Mouse (Mus musculus) limb, embryonic 15.5 days (tissue): ENCODE data around the gene Denr. TPM values are rescaled to one million over a fixed set of nuclear protein-coding genes. Genes with fewer than 3 reads are reported as not detected.

Source experiments
- ATAC-seq: fragments of 200-750 bp; cut with Nextera tagmentation; 2 replicates; pipeline ENCODE4 v1.8.0; 2017; ENCODE audit warnings: low read depth, moderate TSS enrichment; ENCODE audit not compliant: insufficient number of reproducible peaks, low FRiP score, low TSS enrichment
- H3K27ac ChIP-seq: fragments of 300-500 bp; sonication (generic); 2 replicates; pipeline ENCODE4 v1.5.1; 2015; ENCODE audit warnings: moderate library complexity, mild to moderate bottlenecking, inconsistent platforms
- H3K27me3 ChIP-seq: fragments of 300-500 bp; sonication (generic); 2 replicates; pipeline ENCODE4 v1.6.1; 2015; ENCODE audit warnings: inconsistent platforms
- H3K36me3 ChIP-seq: fragments of 300-500 bp; sonication (generic); 2 replicates; pipeline ENCODE4 v1.6.1; 2015; ENCODE audit warnings: inconsistent platforms
- H3K4me1 ChIP-seq: fragments of 300-500 bp; sonication (generic); 2 replicates; pipeline ENCODE4 v1.6.1; 2015; ENCODE audit warnings: inconsistent platforms
- H3K4me2 ChIP-seq: fragments of 300-500 bp; sonication (generic); 2 replicates; pipeline ENCODE4 v1.6.1; 2015; ENCODE audit warnings: mild to moderate bottlenecking, inconsistent platforms
- H3K4me3 ChIP-seq: fragments of 300-500 bp; sonication (generic); 2 replicates; pipeline ENCODE4 v1.5.1; 2015; ENCODE audit warnings: mild to moderate bottlenecking, inconsistent platforms
- H3K9ac ChIP-seq: fragments of 300-500 bp; sonication (generic); 2 replicates; pipeline ENCODE4 v1.6.1; 2015; ENCODE audit warnings: inconsistent platforms
- H3K9me3 ChIP-seq: fragments of 300-500 bp; sonication (generic); 2 replicates; pipeline ENCODE4 v1.6.1; 2016; ENCODE audit warnings: inconsistent platforms
- WGBS: fragments of 180-500 bp; shearing (Covaris S2); methylation state at CpG from one replicate; pipeline ENCODE4 v1.1.7; 2015; 5-methylcytosine and 5-hydroxymethylcytosine counted together
- polyA plus RNA-seq: library from polyadenylated mRNA; unstranded; fragments of >200 nt; fragmentation: Nextera tagmentation; extraction: Ambion mirVana; gene quantifications from 2 replicates; pipeline ENCODE4 v1.2.1, GENCODE M21; 2015

Gene Denr
- polyA plus RNA-seq, 1 experiment from 2014 or later = 140 TPM

GRCm38 (mm10) chr5:123952365-123953045, 45.5 kb downstream of the Denr start:
- WGBS = 54% methylated on average over 5 of the region's 5 CpGs
- ATAC-seq = no peak
- Histone ChIP-seq H3K4me1 (no peaks in the 10 kb centered on the region), H3K27me3 (no peaks in the 10 kb centered on the region), H3K9me3 (no peaks in the 10 kb centered on the region), H3K27ac (no peak overlapping the region), H3K4me2 (no peak overlapping the region), H3K9ac (no peak overlapping the region), H3K36me3 (no peaks in the 10 kb centered on the region), H3K4me3 (no peak overlapping the region)

GRCm38 (mm10) chr5:123957213-123957612, 50.2 kb downstream of the Denr start:
- WGBS = 90% methylated on average over 8 of the region's 8 CpGs
- Histone ChIP-seq H3K4me2 (no peak overlapping the region), H3K4me3 (no peak overlapping the region), H3K27ac (no peak overlapping the region), H3K9ac (no peak overlapping the region), H3K27me3 (no peaks in the 10 kb centered on the region), H3K9me3 (no peaks in the 10 kb centered on the region), H3K4me1 (no peaks in the 10 kb centered on the region), H3K36me3 (no peaks in the 10 kb centered on the region)
- ATAC-seq = no peak

DNA sequence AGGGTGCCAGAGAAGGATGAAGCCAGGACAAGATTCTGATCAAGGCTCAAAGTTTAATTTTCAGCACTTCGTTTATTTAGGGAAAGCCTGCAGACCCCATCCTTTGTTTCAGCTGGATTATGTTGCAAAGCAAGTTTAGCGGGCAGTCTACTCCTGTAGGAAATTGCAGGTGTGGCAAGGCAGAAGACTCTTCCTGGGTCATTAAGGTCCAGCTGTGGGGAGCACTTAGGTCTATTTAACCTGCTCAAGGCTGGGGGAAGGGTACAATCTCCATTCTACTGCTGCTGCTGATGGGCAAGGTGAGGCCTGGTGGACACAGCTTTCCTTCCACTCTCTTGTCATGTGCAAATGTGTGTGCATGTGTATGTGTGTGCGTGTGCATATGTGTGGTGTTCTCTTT, 52.0 kb downstream of the Denr start:
- WGBS = 67% methylated on average over 3 of the region's 3 CpGs
- H3K27ac ChIP-seq = no peak overlapping the region
- ATAC-seq = no peak
- H3K27me3 ChIP-seq = no peaks in the 10 kb centered on the region
- H3K36me3 ChIP-seq = no peaks in the 10 kb centered on the region
- H3K4me3 ChIP-seq = no peak overlapping the region
- no peaks in the 10 kb centered on the region for H3K4me1 ChIP-seq
- H3K9ac ChIP-seq = no peak overlapping the region
- no peaks in the 10 kb centered on the region for H3K9me3 ChIP-seq
- no peak overlapping the region for H3K4me2 ChIP-seq

DNA sequence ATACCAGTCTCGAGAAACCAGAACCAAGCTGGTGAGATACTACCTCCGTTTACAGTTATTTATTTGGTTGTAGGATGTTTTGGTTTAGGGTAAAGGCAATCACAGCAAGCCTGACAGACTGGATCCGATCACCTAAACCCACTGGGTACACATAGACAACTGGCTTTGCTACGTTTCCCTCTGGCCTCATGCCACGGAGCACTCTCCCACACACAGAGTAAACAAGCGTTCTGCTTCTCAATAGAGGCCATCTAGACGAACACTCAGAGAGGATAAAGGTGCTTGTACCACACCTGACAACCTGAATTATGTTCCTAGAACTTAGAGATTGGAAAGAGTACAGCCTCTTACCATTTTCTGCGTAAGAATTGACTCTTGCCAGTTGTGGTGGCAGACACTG, 53.2 kb downstream of the Denr start:
- WGBS = 77% methylated on average over 8 of the region's 8 CpGs
- ATAC-seq = no peak

GRCm38 (mm10) chr5:123961046-123961445, 54.1 kb downstream of the Denr start:
- 76% methylated on average over 12 of the region's 12 CpGs for WGBS
- no peaks in the 10 kb centered on the region for H3K9me3 ChIP-seq
- no peak overlapping the region for H3K27ac ChIP-seq
- H3K4me1 ChIP-seq = no peaks in the 10 kb centered on the region
- no peaks in the 10 kb centered on the region for H3K36me3 ChIP-seq
- no peak for ATAC-seq
- no peaks in the 10 kb centered on the region for H3K27me3 ChIP-seq
- no peak overlapping the region for H3K4me3 ChIP-seq
- H3K9ac ChIP-seq = no peak overlapping the region
- no peak overlapping the region for H3K4me2 ChIP-seq

More for the DNA sequence above, 53.2 kb downstream of the Denr start:
- Histone ChIP-seq H3K4me2 (no peak overlapping the region), H3K4me3 (no peak overlapping the region), H3K27me3 (no peaks in the 10 kb centered on the region), H3K4me1 (no peaks in the 10 kb centered on the region), H3K9me3 (no peaks in the 10 kb centered on the region), H3K36me3 (no peaks in the 10 kb centered on the region), H3K27ac (no peak overlapping the region), H3K9ac (no peak overlapping the region)

DNA sequence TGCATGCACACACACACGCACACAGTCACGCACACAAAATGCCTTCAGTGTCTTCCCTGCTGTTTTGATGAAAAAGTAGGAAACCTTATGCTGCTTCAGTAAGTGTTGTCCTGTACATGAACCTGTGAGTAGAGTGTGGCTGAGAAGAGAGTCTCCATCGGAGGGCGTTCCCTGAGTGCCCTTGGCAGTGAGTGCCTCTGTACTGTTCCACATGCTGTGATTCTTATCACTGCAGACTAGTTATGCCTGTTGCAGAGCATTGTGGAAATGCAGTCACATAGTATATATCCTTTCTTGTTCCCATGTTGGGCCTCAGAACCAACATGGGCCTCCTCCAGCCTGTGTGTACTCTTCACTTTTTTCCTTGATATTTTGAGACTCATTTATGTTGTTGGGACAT, 57.2 kb downstream of the Denr start:
- Histone ChIP-seq H3K36me3 (no peaks in the 10 kb centered on the region), H3K27ac (no peak overlapping the region), H3K9ac (no peak overlapping the region), H3K4me2 (no peak overlapping the region), H3K9me3 (no peaks in the 10 kb centered on the region), H3K4me3 (no peak overlapping the region), H3K4me1 (no peaks in the 10 kb centered on the region), H3K27me3 (no peaks in the 10 kb centered on the region)
- 92% methylated on average over 4 of the region's 4 CpGs for WGBS
- ATAC-seq = no peak

GRCm38 (mm10) chr5:123966759-123967158, 59.8 kb downstream of the Denr start:
- no peak for ATAC-seq
- no peak overlapping the region for H3K4me3 ChIP-seq
- H3K27me3 ChIP-seq = no peaks in the 10 kb centered on the region
- no peak overlapping the region for H3K4me2 ChIP-seq
- H3K36me3 ChIP-seq = no peaks in the 10 kb centered on the region
- H3K9me3 ChIP-seq = no peaks in the 10 kb centered on the region
- no peak overlapping the region for H3K9ac ChIP-seq
- H3K4me1 ChIP-seq = no peaks in the 10 kb centered on the region
- WGBS = 94% methylated on average over 2 of the region's 2 CpGs
- H3K27ac ChIP-seq = no peak overlapping the region

DNA sequence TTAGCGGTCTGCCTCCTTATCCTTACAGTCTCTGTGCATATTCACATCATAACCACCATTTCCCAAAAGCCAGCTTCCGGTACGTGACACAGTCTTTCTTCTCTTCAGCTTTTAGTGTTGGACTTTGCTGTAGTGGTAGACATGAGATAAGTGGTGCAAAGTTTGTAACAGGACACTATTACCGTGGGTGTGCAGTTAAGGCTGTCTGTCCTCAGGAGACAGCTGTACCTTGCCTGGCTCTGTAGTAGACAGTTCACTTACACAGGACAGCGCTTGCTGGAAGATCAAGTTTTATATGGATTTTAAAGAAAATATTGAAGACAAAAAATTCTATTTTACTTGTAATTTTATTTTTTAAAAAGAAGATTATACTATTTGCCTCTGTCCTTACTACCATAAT, 61.5 kb downstream of the Denr start:
- Histone ChIP-seq H3K27ac (no peak overlapping the region), H3K4me3 (no peak overlapping the region), H3K4me2 (no peak overlapping the region), H3K36me3 (no peaks in the 10 kb centered on the region), H3K4me1 (peaks cover 4% of the 10 kb centered on the region), H3K27me3 (no peaks in the 10 kb centered on the region), H3K9ac (no peak overlapping the region), H3K9me3 (no peaks in the 10 kb centered on the region)
- no peak for ATAC-seq
- 76% methylated on average over 5 of the region's 5 CpGs for WGBS

GRCm38 (mm10) chr5:123969216-123969615, 62.2 kb downstream of the Denr start:
- Histone ChIP-seq H3K4me3 (no peak overlapping the region), H3K4me1 (peaks cover 9% of the 10 kb centered on the region), H3K36me3 (no peaks in the 10 kb centered on the region), H3K4me2 (no peak overlapping the region), H3K27me3 (no peaks in the 10 kb centered on the region), H3K27ac (no peak overlapping the region), H3K9me3 (no peaks in the 10 kb centered on the region), H3K9ac (no peak overlapping the region)
- no peak for ATAC-seq
- WGBS = 72% methylated on average over 8 of the region's 8 CpGs

DNA sequence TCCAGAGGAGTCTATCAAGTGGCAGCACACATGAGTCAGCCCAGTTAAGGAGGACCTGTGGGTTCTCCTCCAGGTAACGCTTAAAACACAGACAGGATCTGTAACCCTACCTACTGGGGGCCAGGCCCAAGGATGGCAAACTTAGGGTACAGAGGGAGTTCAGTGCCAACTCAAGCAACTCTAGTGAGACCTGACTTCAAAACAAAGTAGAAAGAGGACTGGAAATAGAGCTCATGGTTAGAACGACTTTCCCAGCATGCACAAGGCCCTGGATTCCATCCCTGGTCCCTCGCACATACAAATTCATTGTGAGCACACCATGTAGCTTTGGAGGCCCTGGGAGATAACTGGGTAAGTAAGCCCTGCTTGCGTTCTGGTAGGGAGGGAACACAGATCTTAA, 63.6 kb downstream of the Denr start:
- Histone ChIP-seq H3K27ac (no peak overlapping the region), H3K9me3 (no peaks in the 10 kb centered on the region), H3K27me3 (peaks cover 6% of the 10 kb centered on the region; the same call in 1 of the 2 replicates), H3K4me2 (no peak overlapping the region), H3K9ac (no peak overlapping the region), H3K4me3 (no peak overlapping the region), H3K36me3 (no peaks in the 10 kb centered on the region), H3K4me1 (peaks cover 16% of the 10 kb centered on the region)
- ATAC-seq = no peak
- WGBS = 82% methylated on average over 4 of the region's 4 CpGs

GRCm38 (mm10) chr5:123972453-123972852, 65.5 kb downstream of the Denr start:
- Histone ChIP-seq H3K9me3 (no peaks in the 10 kb centered on the region), H3K4me3 (no peak overlapping the region), H3K4me2 (no peak overlapping the region), H3K9ac (no peak overlapping the region), H3K36me3 (no peaks in the 10 kb centered on the region), H3K27me3 (peaks cover 11% of the 10 kb centered on the region; the same call in 1 of the 2 replicates), H3K4me1 (peaks cover 27% of the 10 kb centered on the region), H3K27ac (no peak overlapping the region)
- no peak for ATAC-seq
- WGBS = 72% methylated on average over 6 of the region's 6 CpGs

DNA sequence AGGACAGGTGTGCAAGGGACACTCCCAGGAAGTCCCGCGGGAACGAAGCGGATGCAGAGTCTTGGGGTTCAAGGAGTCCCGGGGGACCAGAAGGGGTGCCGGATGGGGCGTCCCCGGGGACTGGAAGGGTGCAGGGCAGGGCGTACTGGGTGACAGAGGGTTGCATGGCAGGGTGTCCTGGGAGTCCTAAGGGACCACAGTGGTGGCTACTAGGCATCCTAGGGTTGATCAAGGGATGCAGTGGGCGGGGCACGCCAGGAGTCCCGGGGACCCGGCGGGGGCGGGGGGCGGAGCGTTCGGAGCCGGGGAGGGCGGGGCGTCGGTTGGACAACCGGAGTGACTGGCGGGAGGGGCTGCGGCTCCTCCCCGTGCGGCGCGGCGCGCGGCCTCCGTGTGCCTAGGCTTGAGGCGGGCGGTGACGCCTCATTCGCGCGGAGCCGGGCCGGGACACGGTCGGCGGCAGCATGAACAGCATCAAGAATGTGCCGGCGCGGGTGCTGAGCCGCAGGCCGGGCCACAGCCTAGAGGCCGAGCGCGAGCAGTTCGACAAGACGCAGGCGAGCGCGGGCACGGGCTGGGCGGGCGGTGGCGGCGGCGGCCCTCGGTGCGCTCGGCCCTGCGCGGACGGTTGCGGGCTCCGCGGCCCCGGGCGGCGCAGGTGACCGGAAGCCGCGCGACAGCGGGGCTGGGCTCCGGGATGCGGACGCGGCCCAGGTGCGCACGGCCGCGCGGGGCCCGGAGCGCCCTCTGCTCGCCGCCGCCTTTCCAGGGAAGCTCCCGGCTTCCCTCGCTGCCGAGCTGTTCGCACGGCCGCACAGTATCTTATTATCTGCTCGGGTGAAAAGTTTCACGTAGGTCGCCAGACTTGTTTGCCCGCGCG, 66.6 kb downstream of the Denr start, which contains the start of gene Hip1r:
Hip1r (plus strand) TSS at position 330 of the 880 bp plus-strand sequence.
- ATAC-seq = peak; percentile 57; the same call in 1 of the 2 replicates
- peak within 1 kb of the TSS; percentile 75 for H3K27ac ChIP-seq
- WGBS = 1% methylated on average over 88 of the region's 106 CpGs

More for the DNA sequence above, 66.6 kb downstream of the Denr start, which contains the start of gene Hip1r:
- Histone ChIP-seq H3K4me1 (peaks cover 34% of the 10 kb centered on the region), H3K36me3 (no peaks in the 10 kb centered on the region), H3K9me3 (no peaks in the 10 kb centered on the region), H3K9ac (peak within 1 kb of the TSS; percentile 65), H3K4me2 (peak within 1 kb of the TSS; percentile 96), H3K27me3 (peaks cover 11% of the 10 kb centered on the region; the same call in 1 of the 2 replicates), H3K4me3 (peak within 1 kb of the TSS; percentile 69)
